Mouse (Mus musculus) forebrain, postnatal 0 days (tissue): ENCODE data around the gene Bfar. TPM values are rescaled to one million over a fixed set of nuclear protein-coding genes. Genes with fewer than 3 reads are reported as not detected.
"Not testable (repeated sequence)": the region's sequence is repeated elsewhere in the genome, so short reads cannot be mapped to it uniquely, and the experiment has no call there.

Experiments
- ATAC-seq: fragments of 200-750 bp; cut with Nextera tagmentation; 2 replicates; pipeline ENCODE4 v1.8.0; 2017; ENCODE audit warnings: mild to moderate bottlenecking, moderate library complexity
- DNase-seq: peaks from one replicate; pipeline ENCODE4 v3.0.0-alpha.2; 2015
- H3K27ac ChIP-seq: fragments of 300-500 bp; sonication (generic); 2 replicates; pipeline ENCODE4 v1.5.1; 2014; ENCODE audit warnings: low read depth, mild to moderate bottlenecking, antibody characterized with exemption, low read length, moderate library complexity, mixed read lengths
- H3K27me3 ChIP-seq: fragments of 300-500 bp; sonication (generic); 2 replicates; pipeline ENCODE4 v1.6.1; 2014; ENCODE audit warnings: mild to moderate bottlenecking, low read length, mixed read lengths; ENCODE audit not compliant: insufficient read depth
- H3K36me3 ChIP-seq: fragments of 300-500 bp; sonication (generic); 2 replicates; pipeline ENCODE4 v1.6.1; 2014; ENCODE audit warnings: mild to moderate bottlenecking, moderate library complexity; ENCODE audit not compliant: insufficient read depth
- H3K4me1 ChIP-seq: fragments of 300-500 bp; sonication (generic); 2 replicates; pipeline ENCODE4 v1.6.1; 2014; ENCODE audit warnings: antibody characterized with exemption; ENCODE audit not compliant: insufficient read depth
- H3K4me2 ChIP-seq: fragments of 300-500 bp; sonication (generic); 2 replicates; pipeline ENCODE4 v1.6.1; 2014; ENCODE audit warnings: low read depth, mild to moderate bottlenecking, moderate library complexity
- H3K4me3 ChIP-seq: fragments of 300-500 bp; sonication (generic); 2 replicates; pipeline ENCODE4 v1.5.1; 2014; ENCODE audit warnings: low read depth, low read length, mixed read lengths
- H3K9ac ChIP-seq: fragments of 300-500 bp; sonication (generic); 2 replicates; pipeline ENCODE4 v1.6.1; 2014; ENCODE audit warnings: mild to moderate bottlenecking
- H3K9me3 ChIP-seq: fragments of 300-500 bp; sonication (generic); 2 replicates; pipeline ENCODE4 v1.6.1; 2016; ENCODE audit warnings: low read length
- CTCF ChIP-seq: sonication (generic); IDR thresholded peaks from 2 replicates; pipeline ENCODE4 v1.5.1; 2016; ENCODE audit warnings: antibody characterized with exemption, control low read depth, low read depth
- WGBS: fragments of 180-500 bp; shearing (Covaris S2); extraction: QIAGEN DNeasy Blood & Tissue Kit; methylation state at CpG from one replicate; pipeline ENCODE4 v1.1.7; 2014; 5-methylcytosine and 5-hydroxymethylcytosine counted together
- polyA plus RNA-seq: library from polyadenylated mRNA; unstranded; fragments of >200 nt; fragmentation: Nextera tagmentation; extraction: Ambion mirVana; gene quantifications from 2 replicates; pipeline ENCODE4 v1.2.1, GENCODE M21; 2015
- total RNA-seq: library from RNA; depleted of rRNA; stranded (reverse); fragments of >200 nt; gene quantifications from 2 replicates; pipeline ENCODE4 v1.2.3, GENCODE M21; 2014; rRNA removed

The Bfar gene
- total RNA-seq (39.8 and 41.2 TPM in 2 replicates), polyA plus RNA-seq (25.1 and 33.0 TPM in 2 replicates)

- H3K9me3 ChIP-seq = no peaks in the 10 kb centered on the region
- ATAC-seq = peak; percentile 94
- H3K36me3 ChIP-seq = peaks cover 3% of the 10 kb centered on the region; the same call in 1 of the 2 replicates
- 2% methylated on average over 50 of the region's 54 CpGs for WGBS
- H3K27ac ChIP-seq = peak within 1 kb of the TSS; percentile 83
- peak within 1 kb of the TSS; percentile 74 for H3K4me2 ChIP-seq
- TF ChIP-seq CTCF = peak; percentile 31
- H3K27me3 ChIP-seq = no peaks in the 10 kb centered on the region
- 0 out of 2 replicates have a peak, but pooled peaks cover 8% of the 10 kb centered on the region for H3K4me1 ChIP-seq
- peak within 1 kb of the TSS; percentile 91 for H3K9ac ChIP-seq
- peak within 1 kb of the TSS; percentile 82 for H3K4me3 ChIP-seq
- peak; percentile 96 for DNase-seq
Observed at GRCm38 (mm10) chr16:13671685-13672385, at the start of gene Bfar, which contains the start of gene 3110001I22Rik. Gene Bfar, plus strand, starts transcription at chr16:13671858. Gene 3110001I22Rik, plus strand, starts transcription at chr16:13671929.

GRCm38 (mm10) chr16:13628345-13628744 lies 43.3 kb upstream of the Bfar start:
- Histone ChIP-seq H3K27ac (no peak overlapping the region), H3K9ac (no peak overlapping the region), H3K9me3 (no peaks in the 10 kb centered on the region), H3K4me2 (no peak overlapping the region), H3K4me3 (no peak overlapping the region), H3K4me1 (no peaks in the 10 kb centered on the region), H3K36me3 (peaks cover 14% of the 10 kb centered on the region; the same call in 1 of the 2 replicates), H3K27me3 (no peaks in the 10 kb centered on the region)
- ATAC-seq (no peak), DNase-seq (peak; percentile 47)
- 45% methylated on average over 5 of the region's 5 CpGs for WGBS
- peak; percentile 65 for TF ChIP-seq CTCF

DNA sequence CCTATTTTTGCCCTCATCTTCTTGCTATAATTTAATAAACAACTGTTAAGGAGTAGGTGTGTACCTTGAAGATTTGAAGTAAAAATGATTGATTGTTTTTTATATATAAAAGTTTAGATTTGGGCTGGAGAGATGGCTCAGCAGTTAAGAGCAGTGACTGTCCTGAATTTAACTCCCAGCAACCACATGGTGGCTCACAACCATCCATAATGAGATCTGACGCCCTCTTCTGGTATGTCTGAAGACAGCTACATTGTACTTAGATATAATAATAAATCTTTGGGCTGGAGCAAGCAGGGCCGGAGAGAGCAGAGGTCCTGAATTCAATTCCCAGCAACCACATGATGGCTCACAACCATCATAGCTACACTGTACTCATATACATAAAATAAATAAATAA lies 33.5 kb upstream of the Bfar start:
- peak; percentile 41 for TF ChIP-seq CTCF
- WGBS = 46% methylated on average over 2 of the region's 2 CpGs
- not testable (repeated sequence) for H3K9me3 ChIP-seq, H3K9ac ChIP-seq, DNase-seq, ATAC-seq, H3K4me1 ChIP-seq, H3K4me2 ChIP-seq, H3K27me3 ChIP-seq, H3K27ac ChIP-seq, H3K4me3 ChIP-seq
- H3K36me3 ChIP-seq = peaks cover 21% of the 10 kb centered on the region; the same call in 1 of the 2 replicates

GRCm38 (mm10) chr16:13639508-13639907 lies 32.1 kb upstream of the Bfar start:
- WGBS = 87% methylated on average over 5 of the region's 5 CpGs
- H3K36me3 ChIP-seq = peaks cover 21% of the 10 kb centered on the region
- no peak overlapping the region for H3K9ac ChIP-seq
- no peaks in the 10 kb centered on the region for H3K4me1 ChIP-seq
- no peak overlapping the region for H3K4me2 ChIP-seq
- DNase-seq (no peak), ATAC-seq (no peak)
- H3K4me3 ChIP-seq = no peak overlapping the region
- no peak for TF ChIP-seq CTCF
- no peaks in the 10 kb centered on the region for H3K27me3 ChIP-seq
- H3K9me3 ChIP-seq = no peaks in the 10 kb centered on the region
- no peak overlapping the region for H3K27ac ChIP-seq

- peak; percentile 45 for TF ChIP-seq CTCF
- WGBS = 82% methylated on average over 7 of the region's 7 CpGs
- H3K27me3 ChIP-seq = no peaks in the 10 kb centered on the region
- DNase-seq (no peak), ATAC-seq (no peak)
- H3K4me1 ChIP-seq = no peaks in the 10 kb centered on the region
- H3K4me2 ChIP-seq = no peak overlapping the region
- H3K36me3 ChIP-seq = peaks cover 23% of the 10 kb centered on the region
- H3K4me3 ChIP-seq = no peak overlapping the region
- H3K27ac ChIP-seq = no peak overlapping the region
- no peaks in the 10 kb centered on the region for H3K9me3 ChIP-seq
- H3K9ac ChIP-seq = no peak overlapping the region
Observed at GRCm38 (mm10) chr16:13640064-13640463, 31.6 kb upstream of the Bfar start.

GRCm38 (mm10) chr16:13644474-13644873 lies 27.2 kb upstream of the Bfar start:
- Histone ChIP-seq H3K36me3 (peaks cover 27% of the 10 kb centered on the region), H3K4me3 (no peak overlapping the region), H3K9me3 (no peaks in the 10 kb centered on the region), H3K4me1 (no peaks in the 10 kb centered on the region), H3K27ac (no peak overlapping the region), H3K27me3 (no peaks in the 10 kb centered on the region), H3K4me2 (no peak overlapping the region), H3K9ac (no peak overlapping the region)
- no peak for ATAC-seq
- TF ChIP-seq CTCF = no peak
- 91% methylated on average over 3 of the region's 3 CpGs for whole genome bisulfite sequencing
- DNase-seq = no peak

DNA sequence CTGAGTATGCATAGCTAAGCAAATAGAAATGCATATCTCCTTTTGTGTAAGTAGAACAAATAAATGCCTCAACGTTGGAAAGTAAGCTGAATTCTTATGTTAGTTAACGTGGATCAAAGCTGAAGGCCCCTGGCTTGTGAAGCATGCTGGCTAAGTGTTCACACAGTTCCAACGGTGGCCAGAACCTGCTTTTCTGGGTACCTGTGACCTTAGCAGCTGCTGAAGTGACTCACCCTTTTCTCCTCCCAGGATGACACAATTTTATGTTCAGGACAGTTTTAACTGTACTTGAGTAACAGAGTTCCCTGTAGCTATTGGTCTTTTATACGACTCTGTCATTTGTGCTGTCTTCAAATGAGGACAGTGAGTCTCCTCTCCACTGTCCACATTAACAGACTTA lies 25.7 kb upstream of the Bfar start:
- Histone ChIP-seq H3K4me2 (no peak overlapping the region), H3K9me3 (no peaks in the 10 kb centered on the region), H3K4me3 (no peak overlapping the region), H3K9ac (no peak overlapping the region), H3K27me3 (no peaks in the 10 kb centered on the region), H3K36me3 (peaks cover 36% of the 10 kb centered on the region), H3K4me1 (no peaks in the 10 kb centered on the region), H3K27ac (no peak overlapping the region)
- 84% methylated on average over 4 of the region's 4 CpGs for WGBS
- DNase-seq (no peak), ATAC-seq (no peak)
- no peak for TF ChIP-seq CTCF
